Mouse (Mus musculus) spleen, postnatal 0 days (tissue): ENCODE results near the gene Ccl26. TPM values are rescaled to one million over a fixed set of nuclear protein-coding genes. Genes with fewer than 3 reads are reported as not detected.

Source experiments
- polyA plus RNA-seq: library from polyadenylated mRNA; unstranded; fragments of >200 nt; fragmentation: Nextera tagmentation; extraction: Ambion mirVana; gene quantifications from 2 replicates; pipeline ENCODE4 v1.2.1, GENCODE M21; 2015

The Ccl26 gene
- polyA plus RNA-seq = not detected in 2 replicates

DNA sequence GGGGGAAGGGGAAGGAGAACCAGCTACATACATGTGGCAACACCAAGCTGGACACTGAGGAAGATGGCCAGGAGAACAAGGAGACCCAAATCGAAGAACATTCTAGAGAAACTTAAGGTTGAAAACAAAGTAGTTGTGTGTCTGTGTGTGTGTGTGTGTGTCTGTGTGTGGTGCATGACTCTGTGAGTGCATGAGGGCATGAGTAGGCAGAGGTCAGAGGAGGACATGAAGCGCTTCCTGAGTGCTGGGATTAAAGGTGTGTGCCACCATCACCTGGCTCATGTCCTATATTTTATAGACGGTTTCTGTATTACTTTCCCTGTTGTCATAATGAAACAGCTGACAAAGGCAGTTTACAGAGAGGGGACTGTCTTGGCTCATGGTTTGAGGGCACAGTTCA is at the start of gene Ccl26:
Ccl26 (minus strand) TSS at position 101 of the 400 bp plus-strand sequence.

DNA sequence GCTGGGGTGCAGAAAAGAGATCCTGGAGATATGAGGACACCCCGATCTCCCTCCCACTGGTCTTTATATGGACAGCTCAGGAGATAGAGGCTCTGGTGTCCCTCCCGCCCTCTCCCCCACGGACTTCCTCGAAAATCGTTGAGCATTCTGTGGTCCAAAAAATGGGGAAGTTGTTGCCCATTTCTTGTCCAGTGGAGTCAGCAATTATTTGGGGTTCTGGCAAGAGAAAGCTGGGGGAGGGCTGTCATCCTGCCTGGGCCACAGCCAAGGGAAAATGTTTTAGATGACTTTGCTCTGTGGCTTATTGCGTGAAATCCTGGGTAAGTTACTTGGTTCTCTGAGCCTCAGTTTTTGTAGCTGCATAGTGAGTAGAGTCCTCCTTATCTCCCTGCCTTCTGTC is 9.6 kb upstream of the Ccl26 start, which contains the start of gene Ccl24:
Ccl24 (minus strand) TSS at position 44 of the 400 bp plus-strand sequence.

DNA sequence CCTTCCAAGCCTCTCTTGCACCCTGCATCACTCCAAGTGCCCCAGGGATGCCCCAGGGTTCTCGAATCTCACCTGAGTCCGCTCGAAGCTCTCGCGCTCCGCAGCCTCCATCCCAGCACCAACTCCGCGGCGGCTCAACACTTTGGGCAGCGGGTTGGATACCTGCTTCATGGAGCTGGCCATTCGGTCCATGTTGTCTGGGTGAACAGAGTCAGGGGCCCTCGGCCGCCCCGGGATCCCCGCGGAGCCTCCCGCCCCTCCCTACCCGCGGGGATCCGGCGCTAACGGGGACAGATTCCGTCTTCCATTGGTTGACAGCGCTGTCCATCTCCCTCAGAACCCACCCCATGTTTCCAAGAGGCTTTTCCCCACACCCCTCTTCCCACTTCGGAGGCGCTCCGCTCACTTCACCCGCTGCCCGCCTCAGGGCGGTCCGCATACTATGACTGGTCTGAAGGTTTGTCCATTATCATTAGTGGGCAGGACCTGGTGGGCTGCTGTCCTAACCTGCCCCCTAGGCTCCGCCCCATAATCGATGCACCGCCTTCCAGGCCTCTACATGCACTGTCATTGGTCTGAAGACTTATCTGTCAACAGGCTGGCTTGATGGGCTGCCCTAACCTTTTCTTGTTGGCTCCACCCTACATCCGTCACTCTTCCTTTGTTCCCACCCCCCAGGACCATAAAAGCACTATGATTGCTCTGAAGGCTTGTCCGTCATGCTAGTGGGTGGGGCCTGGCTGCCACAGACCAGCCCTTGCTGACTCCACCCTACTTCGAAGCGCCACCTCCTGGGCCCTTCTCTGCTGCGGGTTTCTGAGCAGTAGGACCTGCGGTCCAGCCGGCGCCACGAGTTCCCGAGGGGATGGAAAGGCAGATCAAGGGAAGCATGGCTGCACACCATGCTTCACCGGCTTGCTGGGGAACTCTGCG is 18.2 kb downstream of the Ccl26 start, which contains the start of gene Hip1:
Hip1 (minus strand) TSS at position 256 of the 933 bp plus-strand sequence.

Other genes with a start within 250 kb of the Ccl26 start
- not detected in 2 replicates for gene Fkbp6, start 213.5 kb downstream of the Ccl26 start, polyA plus RNA-seq
- gene Trim50, start 210.3 kb downstream of the Ccl26 start, polyA plus RNA-seq = not detected in 2 replicates
- gene Nsun5, start 193.6 kb downstream of the Ccl26 start, polyA plus RNA-seq = 21.1 and 23.5 TPM in 2 replicates
- 8.6 and 9.2 TPM in 2 replicates for gene Pom121, start 169.0 kb downstream of the Ccl26 start, polyA plus RNA-seq
- 9.0 and 11.2 TPM in 2 replicates for gene Hip1, start 18.4 kb downstream of the Ccl26 start, polyA plus RNA-seq
- gene Ccl24, start 9.5 kb upstream of the Ccl26 start, polyA plus RNA-seq = 2.8 and 6.6 TPM in 2 replicates
- 14.1 and 16.2 TPM in 2 replicates for gene Rhbdd2, start 69.0 kb upstream of the Ccl26 start, polyA plus RNA-seq
- 21.4 and 27.3 TPM in 2 replicates for gene Por, start 106.5 kb upstream of the Ccl26 start, polyA plus RNA-seq
- 19.2 and 27.6 TPM in 2 replicates for gene Tmem120a, start 180.9 kb upstream of the Ccl26 start, polyA plus RNA-seq
- gene Styxl1, start 214.8 kb upstream of the Ccl26 start, polyA plus RNA-seq = 0.50 and 0.54 TPM in 2 replicates
- gene Mdh2, start 214.9 kb upstream of the Ccl26 start, polyA plus RNA-seq = 308 and 325 TPM in 2 replicates
- 0.08 TPM in 2 replicates for gene Srrm3, start 243.3 kb upstream of the Ccl26 start, polyA plus RNA-seq